Mouse (Mus musculus) thymus, postnatal 14 days (tissue): ENCODE measurements around the gene Asb17.
"Not testable (repeated sequence)": the region's sequence is repeated elsewhere in the genome, so short reads cannot be mapped to it uniquely, and the experiment has no call there.

Experiments used
- DNase-seq: peaks from one replicate; pipeline ENCODE4 v3.0.0; 2021

Asb17 gene

GRCm38 (mm10) chr3:153834071-153834470, 9.9 kb upstream of the Asb17 start:
- no peak for DNase-seq

- peak; percentile 76 for DNase-seq
These were observed 8.4 kb upstream of the Asb17 start for GRCm38 (mm10) chr3:153835455-153836086.

DNA sequence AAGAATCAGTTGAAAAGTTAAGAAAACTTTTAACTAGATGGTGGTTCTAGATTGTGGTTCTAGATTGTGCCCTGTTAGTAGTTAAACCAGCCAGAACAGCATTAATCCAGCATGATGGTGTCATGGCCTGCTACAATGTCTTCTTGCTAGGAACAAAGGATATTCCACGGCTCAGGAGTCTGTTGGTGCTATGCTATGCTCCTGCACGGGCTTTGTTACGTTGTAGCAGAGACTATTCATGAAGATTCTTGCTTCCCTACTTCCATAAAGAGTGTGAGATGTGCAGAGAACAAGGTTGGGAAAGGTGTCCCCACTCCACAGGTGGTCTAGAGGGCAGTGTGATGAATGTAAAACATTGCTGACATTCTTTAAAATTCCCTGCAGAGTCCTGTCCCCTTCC, 7.7 kb upstream of the Asb17 start:
- no peak for DNase-seq

DNA sequence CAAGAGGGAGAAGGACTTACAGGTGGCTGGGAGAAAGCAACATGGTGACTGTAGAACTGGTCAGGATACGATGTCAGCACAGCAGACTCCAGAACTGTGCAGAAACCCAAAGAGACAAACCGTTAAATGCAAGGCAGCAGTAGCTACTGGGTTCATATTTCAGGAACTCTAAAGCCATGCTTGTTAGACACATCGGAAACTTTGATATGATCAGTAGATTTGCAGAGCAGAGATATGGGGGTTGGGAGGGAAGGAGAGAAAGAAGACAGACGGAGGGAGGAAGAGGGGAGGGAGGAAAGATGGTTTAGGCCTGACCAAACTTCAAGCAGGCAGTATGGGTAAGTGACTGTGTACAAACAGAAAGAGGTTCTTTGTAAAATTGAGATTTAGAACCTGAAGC, 6.4 kb upstream of the Asb17 start:
- DNase-seq = no peak

DNA sequence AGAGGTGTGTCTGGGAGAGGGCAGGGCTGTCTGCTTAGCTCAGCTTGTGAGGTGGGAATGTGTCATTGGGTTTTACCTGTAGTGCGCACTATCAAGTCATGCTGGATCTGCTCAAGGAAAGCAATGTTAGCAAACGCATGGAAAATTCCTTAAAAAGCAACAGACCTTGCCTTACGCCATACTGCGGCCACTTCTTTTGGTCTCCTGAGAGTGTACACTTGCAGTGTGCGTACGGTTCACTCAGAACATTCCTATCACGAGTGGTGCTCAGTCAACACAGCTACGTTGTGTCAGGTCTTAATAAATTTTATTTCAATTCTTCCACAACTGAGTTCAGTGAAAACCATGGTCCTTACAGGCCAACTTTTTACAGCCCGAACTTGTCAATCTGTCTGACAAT, 748 bp downstream of the Asb17 start:
- DNase-seq = no peak

DNA sequence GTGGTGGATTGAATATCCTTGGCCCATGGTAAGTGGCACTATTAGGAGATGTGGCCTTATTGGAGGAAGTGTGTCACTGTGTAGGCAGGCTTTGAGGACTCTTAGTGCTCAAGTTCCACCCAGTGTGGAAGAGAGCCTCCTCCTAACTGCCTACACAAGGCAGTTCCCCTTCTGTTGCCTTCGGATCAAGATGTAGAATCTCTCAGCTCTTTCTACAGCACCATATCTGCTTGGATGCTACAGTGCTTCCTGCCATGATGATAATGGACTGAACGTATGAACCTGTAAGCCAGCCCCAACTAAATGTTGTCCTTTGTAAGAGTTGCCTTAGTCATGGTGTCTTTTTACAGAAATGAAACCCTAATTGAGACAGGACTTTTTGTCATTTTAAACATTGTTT, 1.5 kb downstream of the Asb17 start:
- no peak for DNase-seq

GRCm38 (mm10) chr3:153846109-153846508, 2.1 kb downstream of the Asb17 start:
- DNase-seq = no peak

- no peak for DNase-seq
These were observed 3.3 kb downstream of the Asb17 start for GRCm38 (mm10) chr3:153847207-153847733.

GRCm38 (mm10) chr3:153849368-153850015, 5.5 kb downstream of the Asb17 start:
- DNase-seq = peak; percentile 58

GRCm38 (mm10) chr3:153850759-153851158, 6.8 kb downstream of the Asb17 start:
- no peak for DNase-seq

DNA sequence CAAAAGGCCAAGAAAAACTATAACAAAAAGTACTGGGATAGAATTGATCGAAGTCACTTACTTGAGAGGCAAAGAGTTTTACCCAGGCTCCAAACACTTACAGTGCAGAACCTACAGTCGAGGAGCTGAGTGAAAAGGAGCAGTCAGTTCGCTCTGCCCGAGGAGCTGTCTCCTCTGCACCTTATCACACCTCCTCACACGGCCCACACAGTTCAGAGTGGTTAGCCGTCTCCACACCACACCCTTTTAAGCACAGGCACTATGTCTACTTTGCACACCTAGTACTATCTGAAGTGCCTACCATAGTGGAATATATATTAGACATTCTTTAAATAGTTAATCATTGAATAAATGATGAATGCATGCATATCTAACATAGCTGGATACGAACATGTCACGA, 8.3 kb downstream of the Asb17 start:
- DNase-seq = no peak

DNA sequence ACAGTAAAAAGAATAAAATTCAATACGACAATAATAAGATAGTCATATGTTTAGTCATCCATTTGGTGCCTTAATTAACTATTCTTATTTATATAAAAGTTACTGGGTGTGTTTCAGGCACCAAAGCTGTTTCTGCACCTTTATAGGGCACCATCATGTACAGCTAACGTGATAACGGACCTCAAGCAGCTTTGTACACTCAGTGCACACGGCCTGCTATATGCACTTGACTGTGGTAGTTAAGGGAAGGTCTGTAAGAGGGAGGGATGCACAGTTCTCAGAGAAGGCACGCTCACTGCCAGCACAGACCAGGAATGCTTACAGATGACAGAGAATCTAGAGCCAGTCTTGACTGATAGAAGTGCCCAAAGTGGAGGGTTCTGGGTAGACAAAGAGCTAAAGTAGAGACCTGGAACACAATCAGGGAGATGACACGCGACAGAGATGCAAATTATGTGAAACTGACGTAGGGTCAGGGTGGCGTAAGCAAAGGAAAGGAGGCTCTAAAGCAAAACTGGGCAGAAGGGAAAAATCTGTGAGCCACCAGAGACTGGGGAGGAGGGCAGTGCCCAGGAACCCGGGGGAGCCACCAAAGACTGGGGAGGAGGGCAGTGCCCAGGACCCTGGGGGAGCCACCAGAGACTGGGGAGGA, 14.5 kb downstream of the Asb17 start:
- DNase-seq = no peak

DNA sequence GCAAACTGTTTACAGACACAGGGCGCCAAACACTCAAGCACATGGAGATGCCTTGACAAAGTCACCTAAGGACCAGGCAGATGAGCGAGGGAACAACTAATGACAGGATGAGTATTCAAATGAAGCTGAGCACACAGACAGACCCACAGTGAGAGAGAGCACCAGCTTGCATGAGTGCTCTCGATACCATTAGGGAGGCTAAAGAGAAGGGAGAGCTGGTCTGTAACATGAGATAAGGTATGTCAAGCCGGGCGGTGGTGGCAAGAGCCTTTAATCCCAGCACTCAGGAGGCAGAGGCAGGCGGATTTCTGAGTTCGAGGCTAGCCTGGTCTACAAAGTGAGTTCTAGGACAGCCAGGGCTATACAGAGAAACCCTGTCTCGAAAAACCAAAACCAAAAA, 16.4 kb downstream of the Asb17 start:
- not testable (repeated sequence) for DNase-seq

DNA sequence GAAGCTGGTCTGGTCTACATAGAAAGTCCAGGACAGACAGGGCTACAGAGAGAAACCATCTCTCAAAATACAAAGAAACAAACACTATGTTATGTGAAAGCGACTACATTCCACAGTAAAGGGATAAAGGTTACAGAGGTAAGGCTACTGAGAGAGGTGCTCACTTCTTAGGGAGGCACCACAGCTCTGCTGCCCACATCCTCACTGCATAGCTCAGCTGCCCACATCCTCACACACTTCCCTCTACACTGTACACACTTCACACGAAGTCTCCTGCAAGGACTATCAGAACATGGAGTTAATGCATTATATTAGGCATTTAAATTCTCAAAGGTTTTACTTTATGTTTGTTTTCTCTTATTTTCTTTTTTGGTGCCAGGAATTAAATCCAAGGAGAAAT, 19.8 kb downstream of the Asb17 start:
- peak; percentile 16 for DNase-seq

- peak; percentile 9 for DNase-seq
These were observed 20.8 kb downstream of the Asb17 start for GRCm38 (mm10) chr3:153864636-153865429.

- no peak for DNase-seq
These were observed 23.4 kb downstream of the Asb17 start for GRCm38 (mm10) chr3:153867149-153868136.

GRCm38 (mm10) chr3:153871396-153871795, 27.4 kb downstream of the Asb17 start:
- DNase-seq = no peak

GRCm38 (mm10) chr3:153886296-153886695, 42.3 kb downstream of the Asb17 start:
- peak; percentile 24 for DNase-seq

DNA sequence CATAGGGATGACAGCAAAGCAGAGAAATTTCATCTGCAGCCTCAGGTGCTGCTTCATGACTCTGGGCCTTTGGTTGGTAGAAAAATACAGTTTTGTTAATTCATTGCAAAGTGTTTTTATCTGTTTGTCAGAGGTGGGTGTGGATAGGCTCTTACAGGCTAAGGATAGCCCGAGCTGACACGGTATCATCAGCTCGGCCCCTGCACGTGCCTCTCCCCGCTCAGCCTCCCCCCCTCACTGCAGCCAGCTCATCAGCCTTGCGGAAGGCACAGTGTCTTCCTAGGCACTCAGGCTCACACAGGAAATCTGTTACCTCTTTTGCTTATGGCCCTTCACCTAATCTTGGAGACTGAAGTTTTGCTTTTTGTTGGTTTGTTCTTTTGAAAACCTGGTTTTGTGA, 44.1 kb downstream of the Asb17 start:
- no peak for DNase-seq

DNA sequence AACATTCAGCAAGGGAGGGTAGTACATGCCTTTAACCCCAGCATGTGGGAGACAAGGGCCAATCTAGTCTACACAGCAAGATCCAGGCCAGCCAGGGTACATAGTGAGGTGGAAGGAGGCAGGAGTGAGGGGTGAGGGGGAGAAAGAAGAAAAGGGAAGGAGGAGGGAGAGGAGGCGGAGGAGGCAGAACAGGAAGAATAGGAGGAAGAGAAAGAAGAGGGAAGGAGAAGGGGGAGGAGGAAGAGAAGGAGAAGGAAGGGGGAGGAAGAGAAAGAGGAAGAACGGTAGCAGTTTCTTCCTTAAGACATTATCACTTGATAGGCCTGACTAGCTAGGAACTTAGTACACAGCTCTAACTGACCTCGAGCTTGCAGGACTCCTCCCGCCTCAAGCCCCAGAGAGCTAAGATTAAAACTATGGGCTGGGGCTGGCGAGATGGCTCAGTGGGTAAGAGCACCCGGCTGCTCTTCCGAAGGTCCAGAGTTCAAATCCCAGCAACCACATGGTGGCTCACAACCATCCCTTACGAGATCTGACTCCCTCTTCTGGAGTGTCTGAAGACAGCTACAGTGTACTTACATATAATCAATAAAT, 45.3 kb downstream of the Asb17 start:
- no peak for DNase-seq

DNA sequence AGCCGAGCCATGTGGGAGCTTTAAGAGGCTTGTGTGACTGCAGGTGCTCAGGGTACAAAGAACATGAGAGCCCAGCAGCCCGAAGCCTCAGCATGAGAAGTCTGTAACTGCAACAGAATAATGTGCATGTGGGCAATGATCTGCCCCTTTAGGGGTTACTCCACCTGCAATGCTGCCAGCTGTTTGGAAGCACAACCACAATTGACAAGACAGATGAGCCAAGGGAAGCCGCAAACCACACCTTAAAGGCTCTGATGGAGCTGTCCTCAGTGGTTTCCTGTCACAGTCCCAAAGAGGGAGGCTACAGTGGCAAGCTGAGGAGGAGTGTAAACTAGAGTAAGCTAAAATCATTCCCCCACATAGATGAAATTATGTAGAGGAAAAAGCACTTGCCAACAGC, 51.4 kb downstream of the Asb17 start:
- DNase-seq = peak; percentile 85

GRCm38 (mm10) chr3:153897216-153897615, 53.2 kb downstream of the Asb17 start:
- DNase-seq = peak; percentile 56
